Mouse (Mus musculus) heart, adult 2 months (tissue): ENCODE data around the gene B4galt3. TPM values are rescaled to one million over a fixed set of nuclear protein-coding genes. Genes with fewer than 3 reads are reported as not detected.

ENCODE experiments used
- DNase-seq, 2 experiments: peaks; one replicate each; pipeline ENCODE4 v3.0.0; 2021
- H3K27ac ChIP-seq: fragments of 200-600 bp; 2 replicates; pipeline ENCODE4 v1.8.1; 2022
- H3K27me3 ChIP-seq: fragments of 200-500 bp; 2 replicates; pipeline ENCODE4 v1.6.1; 2012; ENCODE audit warnings: mild to moderate bottlenecking, low read length, inconsistent platforms, mixed read lengths; ENCODE audit not compliant: control insufficient read depth, insufficient read depth
- H3K36me3 ChIP-seq: fragments of 200-500 bp; 2 replicates; pipeline ENCODE4 v1.6.1; 2012; ENCODE audit warnings: low read length, inconsistent platforms; ENCODE audit not compliant: control insufficient read depth, insufficient read depth
- H3K4me1 ChIP-seq: fragments of 200-500 bp; 2 replicates; pipeline ENCODE4 v1.6.1; 2011; ENCODE audit warnings: low read length; ENCODE audit not compliant: control insufficient read depth, insufficient read depth
- H3K4me3 ChIP-seq: fragments of 200-600 bp; 2 replicates; pipeline ENCODE4 v1.8.1; 2022
- H3K79me2 ChIP-seq: fragments of 200-500 bp; replicated peaks from 2 replicates; pipeline ENCODE4 v1.6.1; 2012; ENCODE audit warnings: mild to moderate bottlenecking, inconsistent platforms, low read length, moderate library complexity, mixed read lengths; ENCODE audit not compliant: control insufficient read depth, insufficient read depth
- H3K9ac ChIP-seq: fragments of 200-500 bp; 2 replicates; pipeline ENCODE4 v1.6.1; 2012; ENCODE audit warnings: low read depth, mild to moderate bottlenecking, control low read depth, inconsistent platforms, low read length, mixed read lengths
- CTCF ChIP-seq: fragments of 200-600 bp; IDR thresholded peaks from 2 replicates; pipeline ENCODE4 v1.8.1; 2022; ENCODE audit warnings: antibody characterized with exemption, mild to moderate bottlenecking, moderate library complexity
- EP300 ChIP-seq: fragments of 200-500 bp; IDR thresholded peaks from 2 replicates; pipeline ENCODE4 v1.6.1; 2011; ENCODE audit warnings: low read depth, low read length, control low read depth; ENCODE audit not compliant: insufficient read depth
- POLR2A ChIP-seq: fragments of 200-500 bp; IDR thresholded peaks from 2 replicates; pipeline ENCODE4 v1.6.1; 2011; ENCODE audit warnings: mild to moderate bottlenecking, low read depth, low read length, control low read depth; ENCODE audit not compliant: insufficient read depth
- WGBS: fragments of 180-500 bp; shearing (Covaris S2); methylation state at CpG from one replicate; pipeline ENCODE4 v1.1.7; 2018; 5-methylcytosine and 5-hydroxymethylcytosine counted together
- intact Hi-C: fragments of 180-260 bp; cut with DNase I; formaldehyde crosslinking; loops from one replicate; pipeline ENCODE4 v1.15.1; 2025
- polyA plus RNA-seq: library from polyadenylated mRNA; depleted of rRNA; stranded (reverse); fragments of >200 nt; gene quantifications from 2 replicates; pipeline ENCODE4 v1.2.3, GENCODE M21; 2012
- total RNA-seq, 2 experiments: library from RNA; stranded (reverse); gene quantifications; 2 replicates each; pipeline ENCODE4 v1.2.3; 2021

B4galt3 gene
- total and polyA plus RNA-seq, 3 experiments: 16.4 to 41.9 (median 17.4) TPM

- H3K79me2 ChIP-seq: no peaks in the 10 kb centered on the region
- H3K36me3 ChIP-seq: no peaks in the 10 kb centered on the region
- peak; percentile 61 to 71 for DNase-seq
- intact Hi-C loops: no loop called here
- H3K27me3 ChIP-seq: no peaks in the 10 kb centered on the region
- H3K4me1 ChIP-seq: peaks cover 9% of the 10 kb centered on the region
- H3K4me3 ChIP-seq: peak overlapping the region; percentile 45
- no peak overlapping the region for H3K9ac ChIP-seq
- TF ChIP-seq EP300 (no peak), POLR2A (no peak), CTCF (no peak)
- peak overlapping the region; percentile 98 for H3K27ac ChIP-seq
- WGBS: 32% methylated on average over 13 of the region's 13 CpGs
Measured at GRCm38 (mm10) chr1:171251594-171252324, 18.4 kb upstream of the B4galt3 start.

GRCm38 (mm10) chr1:171252415-171252814 is 17.7 kb upstream of the B4galt3 start:
- H3K27ac ChIP-seq: peak overlapping the region; percentile 98
- 68% methylated on average over 17 of the region's 17 CpGs for WGBS
- intact Hi-C loops: no loop called here
- H3K4me1 ChIP-seq: peaks cover 10% of the 10 kb centered on the region
- no peak overlapping the region for H3K4me3 ChIP-seq
- DNase-seq: no peak
- TF ChIP-seq CTCF: no peak
- TF ChIP-seq POLR2A: no peak
- no peak for TF ChIP-seq EP300
- H3K27me3 ChIP-seq: no peaks in the 10 kb centered on the region
- no peaks in the 10 kb centered on the region for H3K79me2 ChIP-seq
- H3K9ac ChIP-seq: no peak overlapping the region
- H3K36me3 ChIP-seq: no peaks in the 10 kb centered on the region

- Histone ChIP-seq H3K4me3 (no peak overlapping the region), H3K27me3 (no peaks in the 10 kb centered on the region), H3K9ac (no peak overlapping the region), H3K36me3 (no peaks in the 10 kb centered on the region), H3K79me2 (no peaks in the 10 kb centered on the region), H3K27ac (no peak overlapping the region), H3K4me1 (peaks cover 1% of the 10 kb centered on the region)
- intact Hi-C loops: loop anchor here (2.0 kb wide), 1 partner anchor 145 kb away; no protein-coding TSS in a partner anchor
- no peak for DNase-seq
- WGBS: 78% methylated on average over 24 of the region's 24 CpGs
- TF ChIP-seq CTCF (peak; percentile 40), EP300 (no peak), POLR2A (no peak)
Measured at GRCm38 (mm10) chr1:171256095-171256818, 13.9 kb upstream of the B4galt3 start.

- Histone ChIP-seq H3K27ac (no peak overlapping the region), H3K4me3 (no peak overlapping the region), H3K9ac (no peak overlapping the region), H3K4me1 (peaks cover 1% of the 10 kb centered on the region), H3K27me3 (no peaks in the 10 kb centered on the region), H3K79me2 (no peaks in the 10 kb centered on the region), H3K36me3 (peaks cover under 1% of the 10 kb centered on the region; the same call in 1 of the 2 replicates)
- DNase-seq: peak; percentile 61 to 66
- 61% methylated on average over 15 of the region's 15 CpGs for WGBS
- intact Hi-C loops: loop anchor here (1.0 to 2.0 kb wide), 2 partner anchors 34 to 146 kb away; no protein-coding TSS in a partner anchor
- no peak for TF ChIP-seq POLR2A
- TF ChIP-seq CTCF: no peak; the same call in 1 of the 2 replicates
- no peak for TF ChIP-seq EP300
Measured at GRCm38 (mm10) chr1:171256937-171257548, 13.1 kb upstream of the B4galt3 start.

GRCm38 (mm10) chr1:171257781-171258180 is 12.3 kb upstream of the B4galt3 start:
- TF ChIP-seq EP300 (no peak), POLR2A (no peak), CTCF (no peak)

More at GRCm38 (mm10) chr1:171257781-171258180, 12.3 kb upstream of the B4galt3 start:
- no peak overlapping the region for H3K9ac ChIP-seq
- H3K4me3 ChIP-seq: no peak overlapping the region
- no peaks in the 10 kb centered on the region for H3K27me3 ChIP-seq
- 83% methylated on average over 9 of the region's 9 CpGs for WGBS
- DNase-seq: no peak
- peaks cover 4% of the 10 kb centered on the region; the same call in 1 of the 2 replicates for H3K36me3 ChIP-seq
- peaks cover 6% of the 10 kb centered on the region for H3K4me1 ChIP-seq
- H3K27ac ChIP-seq: no peak overlapping the region
- H3K79me2 ChIP-seq: no peaks in the 10 kb centered on the region
- intact Hi-C loops: loop anchor here (1.0 to 2.0 kb wide), 2 partner anchors 34 to 147 kb away; no protein-coding TSS in a partner anchor
